Mouse (Mus musculus): ENCODE measurements around the gene Taf6. TPM values are rescaled to one million over a fixed set of nuclear protein-coding genes. Genes with fewer than 3 reads are reported as not detected.

The Taf6 gene
- polyA plus RNA-seq, 1 experiment = 51.6 TPM

GRCm38 (mm10) chr5:138207873-138208272 is 20.6 kb upstream of the Taf6 start:
- Histone ChIP-seq H3K4me1 (ENCODE audit: control insufficient read depth, insufficient read depth, low read length) (no peaks in the 10 kb centered on the region), H3K9ac (ENCODE audit: low read depth, poor library complexity, severe bottlenecking) (no peak overlapping the region), H3K9me3 (replicated peaks; ENCODE audit: control insufficient read depth, insufficient read depth, low read length, poor library complexity, severe bottlenecking) (peaks cover 17% of the 10 kb centered on the region), H3K27me3 (ENCODE audit: control insufficient read depth, insufficient read depth, low read length, poor library complexity, severe bottlenecking) (no peaks in the 10 kb centered on the region), H3K4me3 (ENCODE audit: low read depth, low read length) (no peak overlapping the region), H3K36me3 (ENCODE audit: control insufficient read depth, insufficient read depth, low read length, poor library complexity, severe bottlenecking) (no peaks in the 10 kb centered on the region), H3K27ac (ENCODE audit: insufficient read depth, low read length) (no peak overlapping the region)
- TF ChIP-seq CTCF (IDR thresholded peaks at IDR 0.05; ENCODE audit: low read depth, low read length) (no peak), POLR2A (IDR thresholded peaks at IDR 0.05; ENCODE audit: insufficient read depth, low read length) (no peak)

- no peaks in the 10 kb centered on the region for H3K27me3 ChIP-seq (ENCODE audit: control insufficient read depth, insufficient read depth, low read length, poor library complexity, severe bottlenecking)
- no peak overlapping the region for H3K4me3 ChIP-seq (ENCODE audit: low read depth, low read length)
- H3K9ac ChIP-seq (ENCODE audit: low read depth, poor library complexity, severe bottlenecking) = no peak overlapping the region
- H3K4me1 ChIP-seq (ENCODE audit: control insufficient read depth, insufficient read depth, low read length) = no peaks in the 10 kb centered on the region
- peaks cover 14% of the 10 kb centered on the region for H3K9me3 ChIP-seq (replicated peaks; ENCODE audit: control insufficient read depth, insufficient read depth, low read length, poor library complexity, severe bottlenecking)
- no peak for TF ChIP-seq CTCF (IDR thresholded peaks at IDR 0.05; ENCODE audit: low read depth, low read length)
- no peak for TF ChIP-seq EP300 (IDR thresholded peaks at IDR 0.05; ENCODE audit: insufficient read depth, low read depth, low read length)
- H3K27ac ChIP-seq (ENCODE audit: insufficient read depth, low read length) = no peak overlapping the region
- no peaks in the 10 kb centered on the region for H3K36me3 ChIP-seq (ENCODE audit: control insufficient read depth, insufficient read depth, low read length, poor library complexity, severe bottlenecking)
These were observed 20.0 kb upstream of the Taf6 start for GRCm38 (mm10) chr5:138207253-138207652.

GRCm38 (mm10) chr5:138202086-138202485 is 14.8 kb upstream of the Taf6 start:
- Histone ChIP-seq H3K27me3 (ENCODE audit: control insufficient read depth, insufficient read depth, low read length, poor library complexity, severe bottlenecking) (no peaks in the 10 kb centered on the region), H3K4me1 (ENCODE audit: control insufficient read depth, insufficient read depth, low read length) (no peaks in the 10 kb centered on the region), H3K36me3 (ENCODE audit: control insufficient read depth, insufficient read depth, low read length, poor library complexity, severe bottlenecking) (no peaks in the 10 kb centered on the region), H3K4me3 (ENCODE audit: low read depth, low read length) (no peak overlapping the region), H3K9me3 (replicated peaks; ENCODE audit: control insufficient read depth, insufficient read depth, low read length, poor library complexity, severe bottlenecking) (peaks cover 14% of the 10 kb centered on the region), H3K27ac (ENCODE audit: insufficient read depth, low read length) (no peak overlapping the region), H3K9ac (ENCODE audit: low read depth, poor library complexity, severe bottlenecking) (no peak overlapping the region)
- TF ChIP-seq POLR2A (IDR thresholded peaks at IDR 0.05; ENCODE audit: insufficient read depth, low read length) (no peak), CTCF (IDR thresholded peaks at IDR 0.05; ENCODE audit: low read depth, low read length) (no peak), EP300 (IDR thresholded peaks at IDR 0.05; ENCODE audit: insufficient read depth, low read depth, low read length) (no peak)

GRCm38 (mm10) chr5:138199576-138199975 is 12.3 kb upstream of the Taf6 start:
- peaks cover 8% of the 10 kb centered on the region for H3K9me3 ChIP-seq (replicated peaks; ENCODE audit: control insufficient read depth, insufficient read depth, low read length, poor library complexity, severe bottlenecking)
- H3K4me1 ChIP-seq (ENCODE audit: control insufficient read depth, insufficient read depth, low read length) = no peaks in the 10 kb centered on the region
- H3K9ac ChIP-seq (ENCODE audit: low read depth, poor library complexity, severe bottlenecking) = no peak overlapping the region
- no peak overlapping the region for H3K27ac ChIP-seq (ENCODE audit: insufficient read depth, low read length)
- H3K27me3 ChIP-seq (ENCODE audit: control insufficient read depth, insufficient read depth, low read length, poor library complexity, severe bottlenecking) = no peaks in the 10 kb centered on the region
- peak; percentile 32 for TF ChIP-seq CTCF (IDR thresholded peaks at IDR 0.05; ENCODE audit: low read depth, low read length)
- no peak for TF ChIP-seq POLR2A (IDR thresholded peaks at IDR 0.05; ENCODE audit: insufficient read depth, low read length)
- TF ChIP-seq EP300 (IDR thresholded peaks at IDR 0.05; ENCODE audit: insufficient read depth, low read depth, low read length) = no peak
- no peaks in the 10 kb centered on the region for H3K36me3 ChIP-seq (ENCODE audit: control insufficient read depth, insufficient read depth, low read length, poor library complexity, severe bottlenecking)
- H3K4me3 ChIP-seq (ENCODE audit: low read depth, low read length) = no peak overlapping the region

- Histone ChIP-seq H3K27ac (ENCODE audit: insufficient read depth, low read length) (no peak overlapping the region), H3K4me3 (ENCODE audit: low read depth, low read length) (no peak overlapping the region), H3K36me3 (ENCODE audit: control insufficient read depth, insufficient read depth, low read length, poor library complexity, severe bottlenecking) (no peaks in the 10 kb centered on the region), H3K9me3 (replicated peaks; ENCODE audit: control insufficient read depth, insufficient read depth, low read length, poor library complexity, severe bottlenecking) (no peaks in the 10 kb centered on the region), H3K4me1 (ENCODE audit: control insufficient read depth, insufficient read depth, low read length) (no peaks in the 10 kb centered on the region), H3K9ac (ENCODE audit: low read depth, poor library complexity, severe bottlenecking) (peak overlapping the region; percentile 63; the same call in 1 of the 2 replicates), H3K27me3 (ENCODE audit: control insufficient read depth, insufficient read depth, low read length, poor library complexity, severe bottlenecking) (no peaks in the 10 kb centered on the region)
- TF ChIP-seq POLR2A (IDR thresholded peaks at IDR 0.05; ENCODE audit: insufficient read depth, low read length) (no peak), CTCF (IDR thresholded peaks at IDR 0.05; ENCODE audit: low read depth, low read length) (no peak), EP300 (IDR thresholded peaks at IDR 0.05; ENCODE audit: insufficient read depth, low read depth, low read length) (no peak)
These were observed 8.2 kb upstream of the Taf6 start for GRCm38 (mm10) chr5:138195463-138195862.

GRCm38 (mm10) chr5:138194755-138195345 is 7.6 kb upstream of the Taf6 start:
- H3K4me3 ChIP-seq (ENCODE audit: low read depth, low read length) = peak overlapping the region; percentile 74
- H3K27ac ChIP-seq (ENCODE audit: insufficient read depth, low read length) = no peak overlapping the region
- TF ChIP-seq CTCF (IDR thresholded peaks at IDR 0.05; ENCODE audit: low read depth, low read length) (no peak), EP300 (IDR thresholded peaks at IDR 0.05; ENCODE audit: insufficient read depth, low read depth, low read length) (no peak)
- H3K9me3 ChIP-seq (replicated peaks; ENCODE audit: control insufficient read depth, insufficient read depth, low read length, poor library complexity, severe bottlenecking) = no peaks in the 10 kb centered on the region
- H3K36me3 ChIP-seq (ENCODE audit: control insufficient read depth, insufficient read depth, low read length, poor library complexity, severe bottlenecking) = no peaks in the 10 kb centered on the region
- H3K9ac ChIP-seq (ENCODE audit: low read depth, poor library complexity, severe bottlenecking) = peak overlapping the region; percentile 63
- H3K4me1 ChIP-seq (ENCODE audit: control insufficient read depth, insufficient read depth, low read length) = no peaks in the 10 kb centered on the region
- no peaks in the 10 kb centered on the region for H3K27me3 ChIP-seq (ENCODE audit: control insufficient read depth, insufficient read depth, low read length, poor library complexity, severe bottlenecking)
